24 mouse cellular contexts compared by ENCODE assay signal in the genomic region with DNA sequence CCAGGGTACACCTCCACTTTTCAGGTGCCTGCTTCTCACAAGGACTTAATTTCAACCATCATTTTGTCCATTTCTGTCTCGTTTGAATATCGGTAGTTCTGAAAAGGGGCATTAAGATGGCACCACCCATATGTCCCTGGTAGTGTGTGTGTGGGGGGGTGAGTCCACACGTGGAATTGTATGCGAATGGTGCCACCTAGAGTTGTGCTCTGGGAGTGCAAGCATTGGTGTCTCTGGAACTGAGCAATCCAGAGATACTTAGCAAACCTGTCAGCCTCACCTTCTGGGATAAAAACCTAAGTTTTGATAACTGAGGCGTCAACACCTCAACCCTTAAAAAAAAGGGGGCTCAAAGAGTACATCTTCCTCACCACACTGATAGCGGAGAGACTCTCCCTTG. TPM values are rescaled to one million over a fixed set of nuclear protein-coding genes. Genes with fewer than 3 reads are reported as not detected.
DNase-seq lines count a peak whose midpoint lies in the region; ATAC-seq and TF ChIP-seq lines count a peak whose summit lies in the region.
"Had no signal": no experiment of that assay in that cellular context is flagged by ENCODE, and none has a peak within 500 bp of the region (broad histone marks: within the 10 kb centered on the region; RNA-seq: fewer than 3 reads in every experiment).

No protein-coding gene starts in this region.

- WGBS in forebrain, postnatal 0 days, result 85% methylated on average over 6 of the region's 6 CpGs
- 80% methylated on average over 6 of the region's 6 CpGs for WGBS in forebrain, embryonic 10.5 days
- 85% methylated on average over 6 of the region's 6 CpGs for WGBS in kidney, postnatal 0 days
- WGBS in midbrain, postnatal 0 days, result 77% methylated on average over 6 of the region's 6 CpGs
- WGBS in midbrain, embryonic 15.5 days, result 80% methylated on average over 6 of the region's 6 CpGs
- 80% methylated on average over 6 of the region's 6 CpGs for WGBS in stomach, postnatal 0 days

- no peak overlapping the region for H3K4me2 ChIP-seq in forebrain, postnatal 0 days (ENCODE audit: low read depth)
- no peak overlapping the region for H3K4me2 ChIP-seq in kidney, postnatal 0 days (ENCODE audit: low read length)
- H3K4me2 ChIP-seq in midbrain, postnatal 0 days (ENCODE audit: low read depth, low read length, poor library complexity, severe bottlenecking), result no peak overlapping the region
- no peak overlapping the region for H3K4me2 ChIP-seq in midbrain, embryonic 15.5 days
- H3K4me2 ChIP-seq in stomach, postnatal 0 days (replicated peaks; ENCODE audit: low read depth), result no peak overlapping the region
- H3K4me2 ChIP-seq: forebrain, embryonic 13.5 days; heart, embryonic 13.5 days; hindbrain, embryonic 15.5 days; midbrain, embryonic 12.5 days; stomach, embryonic 15.5 days had no signal

- H3K36me3 ChIP-seq in forebrain, postnatal 0 days (ENCODE audit: insufficient read depth), result no peaks in the 10 kb centered on the region
- no peaks in the 10 kb centered on the region for H3K36me3 ChIP-seq in forebrain, embryonic 10.5 days (replicated peaks)
- H3K36me3 ChIP-seq in kidney, postnatal 0 days (ENCODE audit: insufficient read depth, low read length), result no peaks in the 10 kb centered on the region
- no peaks in the 10 kb centered on the region for H3K36me3 ChIP-seq in midbrain, postnatal 0 days (ENCODE audit: insufficient read depth, low read length)
- no peaks in the 10 kb centered on the region for H3K36me3 ChIP-seq in midbrain, embryonic 15.5 days (replicated peaks)
- H3K36me3 ChIP-seq in stomach, postnatal 0 days (ENCODE audit: control insufficient read depth, insufficient read depth, low read length), result no peaks in the 10 kb centered on the region
- H3K36me3 ChIP-seq: heart, embryonic 13.5 days; hindbrain, embryonic 15.5 days; midbrain, embryonic 12.5 days; stomach, embryonic 15.5 days had no signal

- no peak for ATAC-seq in forebrain, postnatal 0 days
- no peak for ATAC-seq in kidney, postnatal 0 days (replicated peaks; ENCODE audit: low FRiP score, low read depth)
- ATAC-seq in midbrain, postnatal 0 days (ENCODE audit: low FRiP score), result no peak
- ATAC-seq in midbrain, embryonic 15.5 days (replicated peaks), result no peak
- ATAC-seq in stomach, postnatal 0 days (ENCODE audit: low FRiP score, low TSS enrichment), result no peak
- ATAC-seq: forebrain, embryonic 13.5 days had no signal

- no peak overlapping the region for H3K4me3 ChIP-seq in forebrain, postnatal 0 days (ENCODE audit: low read depth, low read length)
- no peak overlapping the region for H3K4me3 ChIP-seq in forebrain, embryonic 10.5 days
- no peak overlapping the region for H3K4me3 ChIP-seq in kidney, postnatal 0 days (replicated peaks; ENCODE audit: low read depth, low read length)
- no peak overlapping the region for H3K4me3 ChIP-seq in midbrain, postnatal 0 days (ENCODE audit: low read depth, low read length)
- H3K4me3 ChIP-seq in midbrain, embryonic 15.5 days, result no peak overlapping the region
- no peak overlapping the region for H3K4me3 ChIP-seq in stomach, postnatal 0 days (ENCODE audit: low read depth, low read length)
- H3K4me3 ChIP-seq: forebrain, embryonic 13.5 days; heart, embryonic 13.5 days; hindbrain, embryonic 15.5 days; megakaryocyte, embryonic 14.5 days; midbrain, embryonic 12.5 days; stomach, embryonic 15.5 days had no signal

- no peak overlapping the region for H3K27ac ChIP-seq in forebrain, postnatal 0 days (ENCODE audit: low read depth, low read length)
- no peak overlapping the region for H3K27ac ChIP-seq in forebrain, embryonic 10.5 days
- no peak overlapping the region for H3K27ac ChIP-seq in kidney, postnatal 0 days
- H3K27ac ChIP-seq in midbrain, postnatal 0 days (ENCODE audit: low read depth, low read length), result no peak overlapping the region
- no peak overlapping the region for H3K27ac ChIP-seq in midbrain, embryonic 15.5 days
- no peak overlapping the region for H3K27ac ChIP-seq in stomach, postnatal 0 days (replicated peaks)
- H3K27ac ChIP-seq: forebrain, embryonic 13.5 days; heart, embryonic 13.5 days; hindbrain, embryonic 15.5 days; midbrain, embryonic 12.5 days had no signal

- H3K27me3 ChIP-seq in forebrain, postnatal 0 days (ENCODE audit: insufficient read depth, low read length), result peaks cover 23% of the 10 kb centered on the region
- peaks cover 100% of the 10 kb centered on the region for H3K27me3 ChIP-seq in forebrain, embryonic 10.5 days (ENCODE audit: poor library complexity, severe bottlenecking)
- peaks cover 9% of the 10 kb centered on the region; the same call in 1 of the 2 replicates for H3K27me3 ChIP-seq in kidney, postnatal 0 days (ENCODE audit: insufficient read depth, low read length)
- H3K27me3 ChIP-seq in midbrain, postnatal 0 days (ENCODE audit: insufficient read depth, low read length), result peaks cover 33% of the 10 kb centered on the region
- peaks cover 33% of the 10 kb centered on the region for H3K27me3 ChIP-seq in midbrain, embryonic 15.5 days (replicated peaks)
- H3K27me3 ChIP-seq in stomach, postnatal 0 days (ENCODE audit: control insufficient read depth, insufficient read depth, low read length), result no peaks in the 10 kb centered on the region
- H3K27me3 ChIP-seq: stomach, embryonic 15.5 days had no signal

- TF ChIP-seq EP300 in stomach, postnatal 0 days (optimal IDR thresholded peaks at IDR 0.05), result no peak

- H3K9ac ChIP-seq in forebrain, postnatal 0 days, result no peak overlapping the region
- H3K9ac ChIP-seq in kidney, postnatal 0 days (ENCODE audit: low read depth, low read length), result no peak overlapping the region
- no peak overlapping the region for H3K9ac ChIP-seq in midbrain, postnatal 0 days (replicated peaks; ENCODE audit: low read length, poor library complexity, severe bottlenecking)
- no peak overlapping the region for H3K9ac ChIP-seq in midbrain, embryonic 15.5 days
- no peak overlapping the region for H3K9ac ChIP-seq in stomach, postnatal 0 days (ENCODE audit: low read length)
- H3K9ac ChIP-seq: forebrain, embryonic 13.5 days; heart, embryonic 13.5 days; hindbrain, embryonic 15.5 days; midbrain, embryonic 12.5 days; stomach, embryonic 15.5 days had no signal

- H3K4me1 ChIP-seq in forebrain, postnatal 0 days (ENCODE audit: insufficient read depth), result no peaks in the 10 kb centered on the region
- H3K4me1 ChIP-seq in forebrain, embryonic 10.5 days, result peaks cover 13% of the 10 kb centered on the region
- H3K4me1 ChIP-seq in kidney, postnatal 0 days (replicated peaks; ENCODE audit: insufficient read depth, low read length), result peaks cover 8% of the 10 kb centered on the region; the same call in 1 of the 2 replicates
- H3K4me1 ChIP-seq in midbrain, postnatal 0 days (ENCODE audit: insufficient read depth, low read length), result no peaks in the 10 kb centered on the region
- peaks cover 5% of the 10 kb centered on the region for H3K4me1 ChIP-seq in midbrain, embryonic 15.5 days
- no peaks in the 10 kb centered on the region; the same call in 1 of the 2 replicates for H3K4me1 ChIP-seq in stomach, postnatal 0 days (replicated peaks; ENCODE audit: control insufficient read depth, insufficient read depth)
- H3K4me1 ChIP-seq: megakaryocyte, embryonic 14.5 days had no signal

- peak; percentile 37 for TF ChIP-seq CTCF in forebrain, postnatal 0 days (IDR thresholded peaks at IDR 0.05; ENCODE audit: low read depth)
- peak; percentile 38; the same call in 1 of the 2 replicates for TF ChIP-seq CTCF in kidney, postnatal 0 days (IDR thresholded peaks at IDR 0.05; ENCODE audit: low read depth)
- peak; percentile 17; the same call in 1 of the 2 replicates for TF ChIP-seq CTCF in midbrain, postnatal 0 days (IDR thresholded peaks at IDR 0.05)
- peak; percentile 54 for TF ChIP-seq CTCF in stomach, postnatal 0 days (IDR thresholded peaks at IDR 0.05; ENCODE audit: low read depth)

- DNase-seq in forebrain, postnatal 0 days, result no peak
- no peak for DNase-seq in forebrain, embryonic 10.5 days (ENCODE audit: extremely low spot score, low spot score)
- DNase-seq in kidney, postnatal 0 days (ENCODE audit: low spot score), result no peak
- no peak for DNase-seq in kidney, adult 9 months
- no peak for DNase-seq in midbrain, postnatal 0 days (ENCODE audit: low spot score)
- no peak for DNase-seq in stomach, postnatal 0 days (ENCODE audit: low spot score)
- no peak for DNase-seq in Muller cell, postnatal 12 days (ENCODE audit: inconsistent ontology term)
- DNase-seq: adrenal gland, adult 8-10 months; cerebellum, adult 18-20 months; cerebellum, postnatal 10 days; heart, postnatal 10 days; kidney, postnatal 25 days; layer of hippocampus, postnatal 36 days; left cerebral cortex, postnatal 4 days; lung, postnatal 36 days; thymus, adult 18-20 months; thymus, postnatal 25 days had no signal

- H3K9me3 ChIP-seq in forebrain, postnatal 0 days (ENCODE audit: low read length), result no peaks in the 10 kb centered on the region
- no peaks in the 10 kb centered on the region for H3K9me3 ChIP-seq in forebrain, embryonic 10.5 days
- H3K9me3 ChIP-seq in kidney, postnatal 0 days (replicated peaks; ENCODE audit: low read length), result no peaks in the 10 kb centered on the region
- no peaks in the 10 kb centered on the region for H3K9me3 ChIP-seq in midbrain, postnatal 0 days (ENCODE audit: low read length)
- no peaks in the 10 kb centered on the region for H3K9me3 ChIP-seq in midbrain, embryonic 15.5 days
- H3K9me3 ChIP-seq in stomach, postnatal 0 days (ENCODE audit: control insufficient read depth, low read length), result no peaks in the 10 kb centered on the region
- H3K9me3 ChIP-seq: forebrain, embryonic 13.5 days; heart, embryonic 13.5 days; hindbrain, embryonic 15.5 days; megakaryocyte, embryonic 14.5 days; midbrain, embryonic 12.5 days; stomach, embryonic 15.5 days had no signal

RNA-seq across cellular contexts. Expression of a gene that starts 53.8 kb away (rescaled TPM):
- total RNA-seq in forebrain, postnatal 0 days (2014; rRNA removed), result 34.0 and 34.4 TPM in 2 replicates
- 14.6 and 18.5 TPM in 2 replicates for polyA plus RNA-seq in forebrain, postnatal 0 days (2015; fragmentation: Nextera tagmentation; extraction: Ambion mirVana)
- 21.7 and 21.8 TPM in 2 replicates for polyA plus RNA-seq in forebrain, embryonic 10.5 days (2016; fragmentation: Nextera tagmentation; extraction: Ambion mirVana)
- 13.0 TPM in 2 replicates for polyA plus RNA-seq in kidney, postnatal 0 days (2015; fragmentation: Nextera tagmentation; extraction: Ambion mirVana)
- total RNA-seq in midbrain, postnatal 0 days (2014; rRNA removed), result 33.2 and 42.9 TPM in 2 replicates
- polyA plus RNA-seq in midbrain, postnatal 0 days (2015; fragmentation: Nextera tagmentation; extraction: Ambion mirVana), result 13.6 and 14.1 TPM in 2 replicates
- polyA plus RNA-seq in midbrain, embryonic 15.5 days (2015; fragmentation: Nextera tagmentation; extraction: Ambion mirVana), result 23.4 and 24.2 TPM in 2 replicates
- polyA plus RNA-seq in stomach, postnatal 0 days (2015; fragmentation: Nextera tagmentation; extraction: Ambion mirVana), result 10.6 and 11.2 TPM in 2 replicates
